Comparison of ENCODE assay signal across 8 mouse cellular contexts in the genomic region with DNA sequence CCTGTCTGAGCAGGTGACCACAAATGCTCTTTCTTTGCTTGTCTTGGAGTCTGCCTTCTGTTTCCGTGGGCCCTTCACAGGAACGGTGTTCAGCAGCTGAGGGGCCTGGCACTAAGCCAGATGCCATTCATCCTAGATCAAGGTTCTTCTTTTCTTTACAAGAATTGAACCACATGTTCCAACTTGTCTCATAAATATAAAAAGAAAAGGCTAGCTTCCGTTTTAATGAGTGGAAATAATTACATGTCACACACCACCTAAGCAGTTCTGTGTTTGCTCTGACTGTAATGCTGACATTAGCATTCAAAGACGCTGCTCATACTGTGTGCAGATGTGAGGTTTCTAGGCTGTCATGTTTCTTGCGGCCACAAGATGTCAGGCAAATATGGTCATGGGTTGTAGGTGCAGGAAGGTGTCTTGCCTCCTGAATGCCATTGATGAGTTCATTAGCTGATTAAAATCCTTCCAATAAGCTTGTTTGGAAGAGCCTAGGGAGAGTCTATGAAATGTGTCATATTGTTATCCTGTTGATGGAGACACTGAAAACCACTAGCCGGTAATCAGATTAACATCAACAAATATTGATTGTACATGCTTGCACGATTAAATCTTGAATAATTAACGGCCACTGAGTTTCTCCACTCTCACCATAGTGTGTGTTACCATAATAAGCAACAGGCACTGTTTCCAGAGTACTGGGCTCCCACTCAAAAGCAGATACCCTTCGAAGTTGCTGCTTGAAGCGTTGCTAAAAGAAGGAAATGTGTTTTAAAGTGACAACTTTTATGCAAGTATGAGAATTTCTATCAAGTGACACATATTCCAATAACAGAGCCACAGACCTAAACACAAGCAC.
DNase-seq lines count a peak whose midpoint lies in the region; ATAC-seq and TF ChIP-seq lines count a peak whose summit lies in the region.

No protein-coding gene starts in this region.

- no peak overlapping the region for H3K4me3 ChIP-seq in heart, embryonic 16.5 days (ENCODE audit: low read length)
- no peak overlapping the region for H3K4me3 ChIP-seq in MEL (ENCODE audit: control insufficient read depth in 1 of 2, insufficient read depth in 1 of 2, low read depth in 2 of 2, low read length in 2 of 2)
- no peak overlapping the region for H3K4me3 ChIP-seq in limb, embryonic 14.5 days (replicated peaks; ENCODE audit: low read length)
- H3K4me3 ChIP-seq in stomach, embryonic 15.5 days (replicated peaks) = no peak overlapping the region

- H3K36me3 ChIP-seq in heart, embryonic 16.5 days (ENCODE audit: control insufficient read depth, insufficient read depth) = no peaks in the 10 kb centered on the region
- no peaks in the 10 kb centered on the region for H3K36me3 ChIP-seq in MEL (ENCODE audit: control insufficient read depth in 1 of 2, insufficient read depth in 2 of 2, low read length in 2 of 2)
- no peaks in the 10 kb centered on the region for H3K36me3 ChIP-seq in limb, embryonic 14.5 days (ENCODE audit: control insufficient read depth, insufficient read depth, low read length)
- H3K36me3 ChIP-seq in stomach, embryonic 15.5 days = no peaks in the 10 kb centered on the region

- H3K4me1 ChIP-seq in heart, embryonic 16.5 days (ENCODE audit: control insufficient read depth, insufficient read depth, low read length) = 0 out of 2 replicates have a peak, but pooled peaks cover 2% of the 10 kb centered on the region
- H3K4me1 ChIP-seq in MEL (ENCODE audit: control insufficient read depth in 1 of 2, insufficient read depth in 2 of 2, low read length in 2 of 2) = no peaks in the 10 kb centered on the region
- H3K4me1 ChIP-seq in limb, embryonic 14.5 days (ENCODE audit: control insufficient read depth, insufficient read depth, low read length) = peaks cover 8% of the 10 kb centered on the region
- H3K4me1 ChIP-seq in stomach, embryonic 15.5 days = no peaks in the 10 kb centered on the region

- H3K27ac ChIP-seq in heart, embryonic 16.5 days (ENCODE audit: low read length) = no peak overlapping the region
- H3K27ac ChIP-seq in MEL (ENCODE audit: control insufficient read depth, low read depth, low read length) = no peak overlapping the region
- no peak overlapping the region for H3K27ac ChIP-seq in limb, embryonic 14.5 days (replicated peaks; ENCODE audit: low read depth, low read length)
- no peak overlapping the region for H3K27ac ChIP-seq in stomach, embryonic 15.5 days

- DNase-seq in heart, postnatal 25 days (ENCODE audit: low spot score) = no peak
- no peak for DNase-seq in MEL (ENCODE audit: low read depth, low spot score)
- peak; percentile 61 for DNase-seq in embryo, embryonic 11 days
- peak; percentile 20 for DNase-seq in induced T-regulatory cell, adult 2 months (ENCODE audit: low read depth)
- DNase-seq in limb, embryonic 14.5 days (ENCODE audit: low spot score) = peak; percentile 80
- DNase-seq in spleen, postnatal 14 days (ENCODE audit: low spot score in 2 of 2) = no peak

- no peak for TF ChIP-seq EP300 in MEL (IDR thresholded peaks at IDR 0.05; ENCODE audit: low read depth in 1 of 2, low read length in 2 of 2)

- no peak for TF ChIP-seq POLR2A in MEL (IDR thresholded peaks at IDR 0.05; ENCODE audit: control insufficient read depth in 1 of 2, insufficient read depth in 1 of 2, low read depth in 1 of 2, low read length in 2 of 2, poor library complexity in 1 of 2)
- TF ChIP-seq POLR2A in limb, embryonic 14.5 days (IDR thresholded peaks at IDR 0.05; ENCODE audit: borderline replicate concordance, extremely low read depth, insufficient read depth, insufficient read length) = no peak

- H3K9me3 ChIP-seq in heart, embryonic 16.5 days (replicated peaks; ENCODE audit: control insufficient read depth, low read length) = no peaks in the 10 kb centered on the region
- H3K9me3 ChIP-seq in MEL (replicated peaks; ENCODE audit: insufficient read depth, low read length) = no peaks in the 10 kb centered on the region
- no peaks in the 10 kb centered on the region for H3K9me3 ChIP-seq in limb, embryonic 14.5 days (ENCODE audit: control insufficient read depth, low read length)
- H3K9me3 ChIP-seq in stomach, embryonic 15.5 days = no peaks in the 10 kb centered on the region

- no peak for TF ChIP-seq RAD21 in MEL (IDR thresholded peaks at IDR 0.05; ENCODE audit: low read depth, low read length)

- no peaks in the 10 kb centered on the region for H3K79me2 ChIP-seq in MEL (ENCODE audit: control insufficient read depth, insufficient read depth, low read length, poor library complexity)

- H3K9ac ChIP-seq in heart, embryonic 16.5 days (ENCODE audit: low read length) = no peak overlapping the region
- no peak overlapping the region for H3K9ac ChIP-seq in MEL (ENCODE audit: control insufficient read depth, low read depth, low read length, poor library complexity, severe bottlenecking)
- H3K9ac ChIP-seq in limb, embryonic 14.5 days (ENCODE audit: low read depth, low read length, severe bottlenecking) = no peak overlapping the region
- H3K9ac ChIP-seq in stomach, embryonic 15.5 days = no peak overlapping the region

- intact Hi-C loops in heart, postnatal 25 days (cut with DNase I) = loop anchor here (10.0 kb wide), 1 partner anchor 372 kb away; no protein-coding TSS in a partner anchor

- H3K4me2 ChIP-seq in heart, embryonic 16.5 days (ENCODE audit: low read depth, low read length) = no peak overlapping the region
- no peak overlapping the region for H3K4me2 ChIP-seq in limb, embryonic 14.5 days (replicated peaks; ENCODE audit: low read depth, low read length, severe bottlenecking)
- no peak overlapping the region for H3K4me2 ChIP-seq in stomach, embryonic 15.5 days

- H3K27me3 ChIP-seq in heart, embryonic 16.5 days (ENCODE audit: control insufficient read depth, insufficient read depth, low read length) = no peaks in the 10 kb centered on the region
- no peaks in the 10 kb centered on the region for H3K27me3 ChIP-seq in MEL (ENCODE audit: control insufficient read depth in 1 of 2, insufficient read depth in 2 of 2, low read length in 2 of 2)
- no peaks in the 10 kb centered on the region for H3K27me3 ChIP-seq in limb, embryonic 14.5 days (ENCODE audit: control insufficient read depth, insufficient read depth, low read length)
- no peaks in the 10 kb centered on the region for H3K27me3 ChIP-seq in stomach, embryonic 15.5 days (replicated peaks)

- peak in 1 of 3 experiments; percentile 9; a peak in 1 of 6 replicates for TF ChIP-seq CTCF in MEL (IDR thresholded peaks at IDR 0.05 in 2 of 3, conservative IDR thresholded peaks at IDR 0.05 in 1 of 3; ENCODE audit: control insufficient read depth in 1 of 3, insufficient read depth in 1 of 3, low read depth in 2 of 3, low read length in 3 of 3, poor library complexity in 1 of 3, severe bottlenecking in 1 of 3)

- ATAC-seq in heart, embryonic 16.5 days (replicated peaks; ENCODE audit: extremely low read depth, insufficient read depth, low FRiP score) = peak; percentile 67
- peak; percentile 83; the same call in 1 of the 2 replicates for ATAC-seq in limb, embryonic 14.5 days (ENCODE audit: low FRiP score, low read depth)
- peak; percentile 65; the same call in 1 of the 2 replicates for ATAC-seq in stomach, embryonic 15.5 days (ENCODE audit: insufficient read depth, low FRiP score, low read depth)

- 43% methylated on average over 10 of the region's 10 CpGs for WGBS in heart, embryonic 16.5 days
- WGBS in limb, embryonic 14.5 days = 36% methylated on average over 10 of the region's 10 CpGs
- 45% methylated on average over 10 of the region's 10 CpGs for WGBS in stomach, embryonic 15.5 days

TF ChIP-seq in MEL, 35 proteins besides CTCF, POLR2A, EP300 and RAD21:
- TF ChIP-seq ZC3H11A (IDR thresholded peaks at IDR 0.05; ENCODE audit: low read depth, low read length) (no peak), KAT2A (conservative IDR thresholded peaks at IDR 0.05; ENCODE audit: low read depth, low read length) (no peak), SMC3 (IDR thresholded peaks at IDR 0.05; ENCODE audit: low read depth, low read length) (peak; percentile 8; the same call in 1 of the 2 replicates), MAZ (IDR thresholded peaks at IDR 0.05; ENCODE audit: low read depth, low read length) (no peak), TCF12 (IDR thresholded peaks at IDR 0.05; ENCODE audit: low read depth, low read length) (no peak), USF1 (IDR thresholded peaks at IDR 0.05; ENCODE audit: low read depth, low read length) (no peak), NRF1 (IDR thresholded peaks at IDR 0.05; ENCODE audit: insufficient read depth, low read depth, low read length, poor library complexity, severe bottlenecking) (no peak)

Comparison
In these comparisons a context has a peak if more than half of its experiments do, and no peak if none do; other contexts are left out.
1. DNase-seq: peak in embryo, embryonic 11 days (single experiment), induced T-regulatory cell, adult 2 months (single experiment) and limb, embryonic 14.5 days (single experiment); none in heart, postnatal 25 days (single experiment), MEL (single experiment) and spleen, postnatal 14 days (0 of 2).
2. Peak in every context shown above with its lines, with median percentiles within 50 percentile points of each other: ATAC-seq.